Mouse (Mus musculus): ENCODE measurements around the gene Gars. TPM values are rescaled to one million over a fixed set of nuclear protein-coding genes. Genes with fewer than 3 reads are reported as not detected.

Gene Gars
- polyA plus RNA-seq, 1 experiment = 40.1 TPM

DNA sequence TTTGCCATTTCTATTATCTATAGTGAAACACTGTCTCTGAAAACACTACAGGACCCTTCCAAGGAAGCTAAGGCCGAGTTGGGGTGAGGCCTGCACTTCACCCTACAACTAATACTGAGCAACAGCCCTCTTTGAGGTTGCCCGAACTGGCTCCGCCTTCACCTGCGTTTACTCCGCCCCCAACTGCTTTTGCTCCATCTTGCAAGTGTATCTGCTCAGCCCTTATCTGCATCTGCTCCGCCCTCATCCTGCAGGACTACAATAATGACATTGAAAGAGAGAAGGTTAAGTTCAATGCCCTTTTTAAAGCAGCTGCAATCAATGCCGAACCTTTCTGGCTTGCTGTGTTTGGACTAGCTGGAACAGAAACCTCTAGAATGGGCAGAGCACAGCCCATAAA lies 16.0 kb upstream of the Gars start:
- 90% methylated on average over 7 of the region's 7 CpGs for WGBS
- DNase-seq = no peak
- TF ChIP-seq POLR2A (IDR thresholded peaks at IDR 0.05; ENCODE audit: control insufficient read depth, extremely low read depth, insufficient read depth, low read length, poor library complexity) (no peak), CTCF (IDR thresholded peaks at IDR 0.05; ENCODE audit: borderline replicate concordance, control insufficient read depth, extremely low read depth, insufficient read depth, low read length, poor library complexity) (no peak)
- Histone ChIP-seq H3K27me3 (ENCODE audit: control insufficient read depth, insufficient read depth, low read length) (no peaks in the 10 kb centered on the region), H3K4me1 (replicated peaks; ENCODE audit: control insufficient read depth, insufficient read depth, low read length) (0 out of 2 replicates have a peak, but pooled peaks cover under 1% of the 10 kb centered on the region), H3K27ac (ENCODE audit: control insufficient read depth, insufficient read depth, low read length) (no peak overlapping the region), H3K36me3 (ENCODE audit: control insufficient read depth, insufficient read depth, low read length) (no peaks in the 10 kb centered on the region), H3K4me3 (ENCODE audit: control insufficient read depth, insufficient read depth, low read length) (no peak overlapping the region)

DNA sequence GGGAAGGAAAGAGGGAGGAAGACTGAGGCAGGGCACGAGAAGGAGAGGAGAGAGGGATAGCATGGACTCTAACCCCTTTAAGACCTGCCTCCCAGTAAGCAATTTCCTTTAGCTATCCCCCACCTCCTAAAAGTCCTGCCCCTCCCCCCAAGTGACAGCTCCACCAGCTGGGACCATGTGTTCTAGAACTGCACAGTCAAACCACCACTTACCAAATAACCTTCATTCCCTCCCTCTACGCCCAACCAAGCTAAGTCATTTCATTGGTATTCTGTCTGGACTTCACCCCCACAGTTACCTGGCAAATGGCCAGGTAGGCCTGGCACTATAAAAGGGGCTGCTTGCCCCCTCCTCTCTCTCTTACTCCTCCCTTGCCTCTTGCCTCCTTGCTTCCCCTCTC lies 10.2 kb upstream of the Gars start:
- no peak for DNase-seq
- Histone ChIP-seq H3K36me3 (ENCODE audit: control insufficient read depth, insufficient read depth, low read length) (no peaks in the 10 kb centered on the region), H3K27ac (ENCODE audit: control insufficient read depth, insufficient read depth, low read length) (no peak overlapping the region), H3K4me1 (replicated peaks; ENCODE audit: control insufficient read depth, insufficient read depth, low read length) (no peaks in the 10 kb centered on the region), H3K27me3 (ENCODE audit: control insufficient read depth, insufficient read depth, low read length) (no peaks in the 10 kb centered on the region), H3K4me3 (ENCODE audit: control insufficient read depth, insufficient read depth, low read length) (no peak overlapping the region)
- TF ChIP-seq POLR2A (IDR thresholded peaks at IDR 0.05; ENCODE audit: control insufficient read depth, extremely low read depth, insufficient read depth, low read length, poor library complexity) (no peak), CTCF (IDR thresholded peaks at IDR 0.05; ENCODE audit: borderline replicate concordance, control insufficient read depth, extremely low read depth, insufficient read depth, low read length, poor library complexity) (no peak)
- WGBS = 82% methylated on average over 2 of the region's 2 CpGs

- TF ChIP-seq CTCF (IDR thresholded peaks at IDR 0.05; ENCODE audit: borderline replicate concordance, control insufficient read depth, extremely low read depth, insufficient read depth, low read length, poor library complexity) = no peak
- no peak for TF ChIP-seq POLR2A (IDR thresholded peaks at IDR 0.05; ENCODE audit: control insufficient read depth, extremely low read depth, insufficient read depth, low read length, poor library complexity)
- no peak overlapping the region for H3K4me3 ChIP-seq (ENCODE audit: control insufficient read depth, insufficient read depth, low read length)
- peaks cover 3% of the 10 kb centered on the region for H3K4me1 ChIP-seq (replicated peaks; ENCODE audit: control insufficient read depth, insufficient read depth, low read length)
- no peak for DNase-seq
- H3K27me3 ChIP-seq (ENCODE audit: control insufficient read depth, insufficient read depth, low read length) = no peaks in the 10 kb centered on the region
- no peaks in the 10 kb centered on the region for H3K36me3 ChIP-seq (ENCODE audit: control insufficient read depth, insufficient read depth, low read length)
- 95% methylated on average over 4 of the region's 4 CpGs for WGBS
- H3K27ac ChIP-seq (ENCODE audit: control insufficient read depth, insufficient read depth, low read length) = no peak overlapping the region
Observed at GRCm38 (mm10) chr6:55036731-55037130, 1.1 kb upstream of the Gars start.

GRCm38 (mm10) chr6:55038671-55039445 lies 1.1 kb downstream of the Gars start:
- no peak overlapping the region for H3K27ac ChIP-seq (ENCODE audit: control insufficient read depth, insufficient read depth, low read length)
- H3K36me3 ChIP-seq (ENCODE audit: control insufficient read depth, insufficient read depth, low read length) = no peaks in the 10 kb centered on the region
- peak overlapping the region; percentile 81 for H3K4me3 ChIP-seq (ENCODE audit: control insufficient read depth, insufficient read depth, low read length)
- peak; percentile 11 for DNase-seq
- TF ChIP-seq POLR2A (IDR thresholded peaks at IDR 0.05; ENCODE audit: control insufficient read depth, extremely low read depth, insufficient read depth, low read length, poor library complexity) (no peak), CTCF (IDR thresholded peaks at IDR 0.05; ENCODE audit: borderline replicate concordance, control insufficient read depth, extremely low read depth, insufficient read depth, low read length, poor library complexity) (no peak)
- no peaks in the 10 kb centered on the region for H3K27me3 ChIP-seq (ENCODE audit: control insufficient read depth, insufficient read depth, low read length)
- H3K4me1 ChIP-seq (replicated peaks; ENCODE audit: control insufficient read depth, insufficient read depth, low read length) = peaks cover 3% of the 10 kb centered on the region
- WGBS = 9% methylated on average over 12 of the region's 12 CpGs

DNA sequence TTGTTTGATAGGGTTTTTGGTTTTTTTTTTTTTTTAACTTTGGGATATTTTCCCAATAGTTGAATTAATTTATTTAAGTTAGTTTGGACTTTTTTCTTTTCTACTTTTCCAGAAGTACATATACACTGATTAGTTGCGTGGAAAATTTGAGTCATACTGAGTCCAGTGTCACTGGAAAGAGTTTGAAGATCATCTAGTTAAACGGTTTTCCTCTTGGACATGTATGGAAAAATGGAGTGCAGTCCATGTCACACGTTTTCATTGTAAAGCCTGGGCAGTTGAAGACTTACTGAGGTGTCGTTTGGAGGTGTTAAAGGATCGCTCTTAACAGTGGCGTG lies 1.6 kb downstream of the Gars start:
- H3K4me3 ChIP-seq (ENCODE audit: control insufficient read depth, insufficient read depth, low read length) = no peak overlapping the region

GRCm38 (mm10) chr6:55040031-55040430 lies 2.2 kb downstream of the Gars start:
- H3K36me3 ChIP-seq (ENCODE audit: control insufficient read depth, insufficient read depth, low read length) = no peaks in the 10 kb centered on the region
- WGBS = 76% methylated on average over 1 of the region's 1 CpGs
- DNase-seq = no peak
- H3K27me3 ChIP-seq (ENCODE audit: control insufficient read depth, insufficient read depth, low read length) = no peaks in the 10 kb centered on the region
- no peak for TF ChIP-seq POLR2A (IDR thresholded peaks at IDR 0.05; ENCODE audit: control insufficient read depth, extremely low read depth, insufficient read depth, low read length, poor library complexity)
- no peak for TF ChIP-seq CTCF (IDR thresholded peaks at IDR 0.05; ENCODE audit: borderline replicate concordance, control insufficient read depth, extremely low read depth, insufficient read depth, low read length, poor library complexity)
- H3K27ac ChIP-seq (ENCODE audit: control insufficient read depth, insufficient read depth, low read length) = no peak overlapping the region
- H3K4me1 ChIP-seq (replicated peaks; ENCODE audit: control insufficient read depth, insufficient read depth, low read length) = peaks cover 3% of the 10 kb centered on the region
- no peak overlapping the region for H3K4me3 ChIP-seq (ENCODE audit: control insufficient read depth, insufficient read depth, low read length)

More for the DNA sequence above, 1.6 kb downstream of the Gars start:
- TF ChIP-seq CTCF (IDR thresholded peaks at IDR 0.05; ENCODE audit: borderline replicate concordance, control insufficient read depth, extremely low read depth, insufficient read depth, low read length, poor library complexity) (no peak), POLR2A (IDR thresholded peaks at IDR 0.05; ENCODE audit: control insufficient read depth, extremely low read depth, insufficient read depth, low read length, poor library complexity) (no peak)
- DNase-seq = no peak
- WGBS = 96% methylated on average over 6 of the region's 6 CpGs
- Histone ChIP-seq H3K27me3 (ENCODE audit: control insufficient read depth, insufficient read depth, low read length) (no peaks in the 10 kb centered on the region), H3K4me1 (replicated peaks; ENCODE audit: control insufficient read depth, insufficient read depth, low read length) (peaks cover 3% of the 10 kb centered on the region), H3K36me3 (ENCODE audit: control insufficient read depth, insufficient read depth, low read length) (no peaks in the 10 kb centered on the region), H3K27ac (ENCODE audit: control insufficient read depth, insufficient read depth, low read length) (no peak overlapping the region)
